Mouse (Mus musculus): ENCODE measurements at regions not wholly inside any gene's neighbourhood (a gene's known extent, or its start where the extent isn't known, plus 50 kb on each side); places are given as distances from the start of the nearest gene placed in this dataset.

DNA sequence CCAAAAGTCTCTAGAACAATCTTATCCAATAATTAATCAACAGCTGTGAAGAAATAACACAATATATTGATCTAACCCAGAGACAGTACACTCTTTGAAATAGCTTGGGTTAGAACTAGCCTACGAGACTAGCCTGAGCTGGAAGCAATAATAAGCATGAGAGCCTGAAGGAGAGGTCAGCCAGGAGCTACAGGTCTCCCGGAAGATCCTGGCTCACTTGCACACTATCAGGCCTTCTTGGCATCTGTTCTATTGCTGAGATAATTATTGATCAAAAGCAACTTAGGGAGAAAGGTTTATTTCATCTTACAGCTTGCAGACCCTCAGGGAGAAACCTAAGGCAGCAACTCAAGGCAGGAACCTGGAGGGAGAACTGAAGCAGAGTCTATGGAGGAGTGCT, 64.0 kb upstream of the Hes1 start:
- Histone ChIP-seq H3K4me3 (replicated peaks) (no peak overlapping the region), H3K9ac (no peak overlapping the region), H3K9me3 (replicated peaks) (no peaks in the 10 kb centered on the region), H3K27me3 (no peaks in the 10 kb centered on the region), H3K4me2 (replicated peaks) (no peak overlapping the region), H3K36me3 (no peaks in the 10 kb centered on the region), H3K27ac (replicated peaks) (no peak overlapping the region), H3K4me1 (peaks cover 12% of the 10 kb centered on the region)
- 75% methylated on average over 2 of the region's 2 CpGs for WGBS
- no peak for ATAC-seq (ENCODE audit: insufficient number of reproducible peaks, low FRiP score, low TSS enrichment, low read depth)

DNA sequence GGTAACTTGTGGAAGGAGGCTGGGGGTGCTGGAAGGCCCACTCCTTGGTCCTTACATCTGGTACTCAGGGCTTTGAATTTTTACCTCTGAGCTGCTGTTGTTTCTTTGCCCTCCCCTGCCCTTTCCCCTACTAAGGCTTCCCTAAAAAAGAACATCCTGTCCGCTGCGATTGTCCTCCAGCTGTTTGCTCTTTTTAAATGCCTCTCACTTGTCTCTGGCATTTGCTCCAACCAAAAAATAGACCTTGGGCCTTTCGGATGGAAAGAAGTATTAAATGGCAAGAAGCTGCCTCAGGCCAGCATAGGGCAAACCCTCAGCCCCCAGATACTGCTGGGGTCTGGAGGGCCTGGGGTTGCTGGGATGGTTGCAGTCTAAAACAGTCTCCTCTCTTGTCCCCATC, 59.1 kb upstream of the Hes1 start:
- ATAC-seq (ENCODE audit: insufficient number of reproducible peaks, low FRiP score, low TSS enrichment, low read depth): no peak
- Histone ChIP-seq H3K9me3 (replicated peaks) (no peaks in the 10 kb centered on the region), H3K27me3 (no peaks in the 10 kb centered on the region), H3K36me3 (no peaks in the 10 kb centered on the region), H3K4me1 (peaks cover 34% of the 10 kb centered on the region), H3K4me3 (replicated peaks) (no peak overlapping the region), H3K4me2 (replicated peaks) (no peak overlapping the region), H3K9ac (no peak overlapping the region), H3K27ac (replicated peaks) (no peak overlapping the region)
- 51% methylated on average over 3 of the region's 3 CpGs for WGBS

DNA sequence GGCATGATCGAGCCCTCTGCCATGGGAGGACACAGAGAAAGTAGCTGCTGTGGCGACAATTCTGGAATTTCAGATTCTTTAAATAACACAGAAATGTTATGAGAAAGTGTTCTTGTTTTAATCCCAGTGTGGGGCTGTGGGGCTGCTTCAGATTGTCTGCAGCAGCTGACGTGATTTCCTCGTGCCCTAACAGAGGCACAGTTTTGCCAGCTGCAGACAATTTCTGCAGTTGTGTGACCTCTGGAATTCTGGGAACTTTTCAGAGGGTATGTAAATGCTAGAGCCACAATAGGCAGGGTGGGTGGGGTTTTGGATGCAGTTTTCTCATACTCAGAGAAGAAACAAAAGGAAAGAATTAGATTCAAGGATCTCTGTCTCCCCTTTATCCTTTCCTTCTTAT, 57.4 kb upstream of the Hes1 start:
- 25% methylated on average over 4 of the region's 4 CpGs for WGBS
- Histone ChIP-seq H3K27me3 (no peaks in the 10 kb centered on the region; the same call in none of the 2 replicates), H3K27ac (replicated peaks) (peak overlapping the region; percentile 53; the same call in 1 of the 2 replicates), H3K9ac (no peak overlapping the region), H3K36me3 (no peaks in the 10 kb centered on the region), H3K4me3 (replicated peaks) (no peak overlapping the region), H3K9me3 (replicated peaks) (no peaks in the 10 kb centered on the region), H3K4me1 (peaks cover 34% of the 10 kb centered on the region), H3K4me2 (replicated peaks) (no peak overlapping the region)
- no peak for ATAC-seq (ENCODE audit: insufficient number of reproducible peaks, low FRiP score, low TSS enrichment, low read depth)

DNA sequence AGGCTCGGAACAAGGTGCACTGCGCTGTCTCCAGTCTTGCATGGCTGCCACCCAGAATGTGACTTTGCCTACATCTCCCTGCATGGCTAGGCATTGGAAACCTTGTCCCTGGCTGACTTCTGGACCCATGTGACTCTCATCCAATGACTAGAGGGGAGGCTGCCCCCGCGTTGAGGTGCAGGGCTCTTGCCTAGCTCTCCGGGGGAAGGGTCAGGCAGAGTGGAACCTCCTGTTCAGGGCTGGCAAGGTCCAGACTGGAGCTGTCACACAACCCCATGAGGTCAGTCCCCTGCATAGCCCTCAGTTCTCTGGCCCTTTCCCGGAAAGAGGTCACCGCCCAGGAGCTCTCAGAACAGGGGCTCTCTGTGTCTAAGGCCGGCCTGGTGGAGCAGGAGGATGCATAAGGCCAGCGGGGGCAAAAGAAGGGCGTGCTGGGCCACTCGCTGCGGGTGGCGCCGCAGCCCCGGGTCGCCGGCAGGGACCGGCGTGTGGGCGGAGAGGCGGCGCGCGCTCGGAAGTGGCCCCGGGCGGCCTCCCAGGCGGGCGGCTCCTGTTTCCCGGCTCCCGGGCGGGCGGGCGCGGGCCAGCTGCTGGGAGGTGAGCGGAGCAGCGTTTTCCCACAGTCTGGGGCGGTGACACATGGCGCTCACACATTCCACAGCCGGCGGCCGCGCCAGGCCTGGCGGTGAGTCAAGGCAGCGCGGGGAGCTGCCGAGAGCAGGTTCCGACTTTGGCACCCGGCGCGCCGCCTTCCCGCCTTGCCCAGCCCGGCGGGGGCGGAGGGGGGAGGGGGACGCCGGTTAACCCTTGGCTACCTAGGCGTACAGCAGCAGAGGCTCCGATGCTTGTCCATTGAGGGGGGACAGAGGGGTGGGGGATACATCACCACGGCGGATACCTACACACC, 55.5 kb upstream of the Hes1 start:
- WGBS: 1% methylated on average over 56 of the region's 62 CpGs
- Histone ChIP-seq H3K9ac (peak overlapping the region; percentile 10; the same call in 1 of the 2 replicates), H3K27me3 (no peaks in the 10 kb centered on the region; the same call in none of the 2 replicates), H3K9me3 (replicated peaks) (no peaks in the 10 kb centered on the region), H3K4me2 (replicated peaks) (peak overlapping the region; percentile 82), H3K36me3 (no peaks in the 10 kb centered on the region), H3K4me3 (replicated peaks) (peak overlapping the region; percentile 41), H3K4me1 (peaks cover 34% of the 10 kb centered on the region), H3K27ac (replicated peaks) (peak overlapping the region; percentile 86)
- ATAC-seq (ENCODE audit: insufficient number of reproducible peaks, low FRiP score, low TSS enrichment, low read depth): peak; percentile 92

DNA sequence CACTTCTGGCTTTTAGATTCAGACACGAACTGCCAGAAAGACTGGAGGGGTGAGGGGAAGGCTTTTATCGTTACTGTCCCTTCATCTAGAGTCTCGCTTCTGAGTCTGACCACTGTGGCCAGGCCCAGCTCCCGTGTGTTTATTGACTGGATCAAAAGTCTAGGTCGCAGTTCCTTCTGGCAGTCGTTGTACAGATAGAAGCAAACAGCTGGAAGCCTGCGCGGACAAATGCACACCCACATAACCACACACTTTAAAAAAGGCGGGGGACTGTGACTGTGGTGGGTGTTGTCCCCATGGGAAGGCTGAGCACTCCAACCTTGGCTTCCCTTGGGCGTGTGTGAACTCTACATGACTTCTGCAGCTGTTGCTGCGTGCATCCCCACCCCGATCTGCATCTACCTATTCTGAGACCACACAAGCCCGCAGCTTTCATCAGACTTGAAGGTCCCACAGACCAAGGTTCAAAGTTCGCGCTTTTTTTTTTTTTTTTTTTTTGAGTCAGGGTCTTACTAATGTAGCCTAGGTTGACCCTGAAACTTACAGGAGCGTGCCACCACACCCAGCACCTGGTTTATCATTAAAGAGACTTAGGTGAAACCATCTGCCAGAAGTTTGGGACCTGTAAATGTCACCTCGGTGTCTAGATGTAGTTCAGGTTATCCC, 54.5 kb upstream of the Hes1 start:
- Histone ChIP-seq H3K4me3 (replicated peaks) (peak overlapping the region; percentile 41), H3K27me3 (no peaks in the 10 kb centered on the region; the same call in none of the 2 replicates), H3K4me2 (replicated peaks) (peak overlapping the region; percentile 82), H3K9me3 (replicated peaks) (no peaks in the 10 kb centered on the region), H3K4me1 (peaks cover 34% of the 10 kb centered on the region), H3K9ac (no peak overlapping the region), H3K36me3 (no peaks in the 10 kb centered on the region), H3K27ac (replicated peaks) (peak overlapping the region; percentile 86)
- 11% methylated on average over 17 of the region's 17 CpGs for WGBS
- ATAC-seq (ENCODE audit: insufficient number of reproducible peaks, low FRiP score, low TSS enrichment, low read depth): peak; percentile 37; the same call in 1 of the 2 replicates

DNA sequence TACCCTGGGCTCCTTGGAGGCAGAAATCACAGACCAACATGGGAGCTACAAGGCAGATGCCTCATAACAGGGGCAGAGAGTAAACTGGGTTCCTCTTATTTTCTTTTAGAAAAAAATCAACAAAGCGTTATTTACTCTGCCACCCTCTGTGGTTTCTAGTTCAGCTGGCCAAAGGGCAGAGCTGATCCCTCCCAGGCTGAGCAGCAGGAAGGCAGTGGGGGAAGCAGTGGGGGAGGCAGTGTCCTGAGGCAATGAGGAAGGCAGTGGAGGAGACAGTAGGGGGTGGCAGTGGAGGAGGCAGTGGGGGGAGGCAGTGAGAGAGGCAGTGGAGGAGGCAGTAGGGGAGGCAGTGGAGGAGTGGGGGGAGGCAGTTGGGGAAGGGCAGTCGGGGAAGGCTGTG, 51.1 kb upstream of the Hes1 start:
- no peak for ATAC-seq (ENCODE audit: insufficient number of reproducible peaks, low FRiP score, low TSS enrichment, low read depth)
- no peak overlapping the region for H3K4me2 ChIP-seq (replicated peaks)
- no peaks in the 10 kb centered on the region for H3K36me3 ChIP-seq
- no peaks in the 10 kb centered on the region for H3K9me3 ChIP-seq (replicated peaks)
- no peaks in the 10 kb centered on the region; the same call in none of the 2 replicates for H3K27me3 ChIP-seq
- H3K9ac ChIP-seq: no peak overlapping the region
- peaks cover 19% of the 10 kb centered on the region for H3K4me1 ChIP-seq
- H3K27ac ChIP-seq (replicated peaks): no peak overlapping the region
- 49% methylated on average over 2 of the region's 2 CpGs for WGBS
- H3K4me3 ChIP-seq (replicated peaks): no peak overlapping the region

DNA sequence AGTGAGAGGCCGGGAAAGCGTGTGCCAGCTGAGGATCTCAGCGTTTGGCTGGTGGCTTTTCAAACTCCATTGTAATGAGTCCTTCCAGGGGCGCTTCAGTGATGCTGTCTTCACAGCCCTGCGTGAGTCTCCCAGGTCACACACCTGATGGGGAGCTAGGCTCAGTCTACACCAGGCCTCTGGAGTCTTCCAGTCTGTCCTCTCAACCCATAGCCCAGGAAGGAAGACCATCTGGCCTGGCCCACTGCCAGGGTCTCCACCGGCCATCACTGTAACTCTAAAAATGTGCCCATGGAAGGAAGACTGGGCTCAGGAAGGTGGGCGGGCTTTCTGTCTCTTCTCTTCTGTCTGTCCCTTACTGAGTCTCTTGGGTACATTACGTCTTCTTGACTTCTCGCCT, 50.2 kb upstream of the Hes1 start:
- Histone ChIP-seq H3K9me3 (replicated peaks) (no peaks in the 10 kb centered on the region), H3K27ac (replicated peaks) (no peak overlapping the region), H3K4me2 (replicated peaks) (no peak overlapping the region), H3K9ac (no peak overlapping the region), H3K4me3 (replicated peaks) (no peak overlapping the region), H3K27me3 (no peaks in the 10 kb centered on the region; the same call in none of the 2 replicates), H3K4me1 (peaks cover 17% of the 10 kb centered on the region), H3K36me3 (no peaks in the 10 kb centered on the region)
- ATAC-seq (ENCODE audit: insufficient number of reproducible peaks, low FRiP score, low TSS enrichment, low read depth): no peak
- WGBS: 90% methylated on average over 9 of the region's 9 CpGs

Measured in embryonic facial prominence, embryonic 15.5 days (tissue).